Mouse (Mus musculus): ENCODE data around the gene Dcpp1. TPM values are rescaled to one million over a fixed set of nuclear protein-coding genes. Genes with fewer than 3 reads are reported as not detected.
A peak's percentile ranks its signal among the peaks of the same experiment; 100 is the strongest.
"Not testable (repeated sequence)": the region's sequence is repeated elsewhere in the genome, so short reads cannot be mapped to it uniquely, and the experiment has no call there.

Dcpp1 gene
- polyA plus RNA-seq, 1 experiment from 2014 or later = not detected

GRCm38 (mm10) chr17:23877166-23877565 lies 3.5 kb upstream of the Dcpp1 start:
- Histone ChIP-seq H3K4me1 (ENCODE audit: control insufficient read depth, insufficient read depth, low read length) (no peaks in the 10 kb centered on the region), H3K36me3 (ENCODE audit: control insufficient read depth, insufficient read depth, low read length) (no peaks in the 10 kb centered on the region), H3K27ac (ENCODE audit: low read depth, low read length) (no peak overlapping the region), H3K27me3 (replicated peaks; ENCODE audit: control insufficient read depth, insufficient read depth, low read length) (no peaks in the 10 kb centered on the region), H3K9me3 (replicated peaks; ENCODE audit: control insufficient read depth, low read length) (no peaks in the 10 kb centered on the region), H3K4me2 (ENCODE audit: low read length) (no peak overlapping the region), H3K4me3 (ENCODE audit: low read depth, low read length) (no peak overlapping the region), H3K9ac (ENCODE audit: low read length) (no peak overlapping the region)
- DNase-seq (ENCODE audit: low spot score) = peak; percentile 16
- 0 out of 2 replicates have a peak, but pooled peaks have one; percentile 20 for ATAC-seq
- WGBS = 75% methylated on average over 2 of the region's 2 CpGs

DNA sequence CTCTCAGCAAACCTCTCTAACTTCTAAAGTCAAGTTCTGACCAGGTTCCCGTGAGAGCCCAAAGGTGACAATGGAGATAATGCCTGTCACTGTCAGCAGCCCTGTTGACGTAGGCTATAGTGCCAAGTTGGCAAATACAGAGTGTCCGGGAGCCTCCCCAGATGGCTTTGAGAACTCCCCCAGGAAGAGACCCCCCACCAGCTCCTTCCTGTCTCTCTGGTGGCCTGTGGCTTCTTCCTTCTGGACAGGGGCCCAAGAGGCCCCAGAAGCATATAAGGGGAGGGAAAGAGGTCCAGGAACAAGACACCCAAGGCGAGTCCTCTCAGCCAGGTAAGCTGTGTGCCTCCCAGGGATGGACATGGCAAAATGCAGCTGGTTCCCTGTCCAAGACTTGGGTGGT lies 36.5 kb downstream of the Dcpp1 start, which contains the start of gene Dcpp3:
TSS of gene Dcpp3 (plus strand) at position 301 of the 400 bp plus-strand sequence.
- H3K9me3 ChIP-seq (replicated peaks; ENCODE audit: control insufficient read depth, low read length); H3K9ac ChIP-seq (ENCODE audit: low read length); H3K4me1 ChIP-seq (ENCODE audit: control insufficient read depth, insufficient read depth, low read length); H3K36me3 ChIP-seq (ENCODE audit: control insufficient read depth, insufficient read depth, low read length); H3K27ac ChIP-seq (ENCODE audit: low read depth, low read length); DNase-seq (ENCODE audit: low spot score); H3K4me3 ChIP-seq (ENCODE audit: low read depth, low read length); ATAC-seq; H3K27me3 ChIP-seq (replicated peaks; ENCODE audit: control insufficient read depth, insufficient read depth, low read length); H3K4me2 ChIP-seq (ENCODE audit: low read length): not testable (repeated sequence)
- WGBS = 81% methylated on average over 4 of the region's 4 CpGs

GRCm38 (mm10) chr17:23924531-23925007 lies 43.9 kb downstream of the Dcpp1 start:
- peak; percentile 99 for ATAC-seq
- H3K27me3 ChIP-seq (replicated peaks; ENCODE audit: control insufficient read depth, insufficient read depth, low read length) = no peaks in the 10 kb centered on the region
- no peaks in the 10 kb centered on the region for H3K9me3 ChIP-seq (replicated peaks; ENCODE audit: control insufficient read depth, low read length)
- H3K4me2 ChIP-seq (ENCODE audit: low read length) = peak overlapping the region; percentile 68
- H3K4me1 ChIP-seq (ENCODE audit: control insufficient read depth, insufficient read depth, low read length) = peaks cover 3% of the 10 kb centered on the region; the same call in 1 of the 2 replicates
- peak overlapping the region; percentile 90 for H3K27ac ChIP-seq (ENCODE audit: low read depth, low read length)
- peak; percentile 95 for DNase-seq (ENCODE audit: low spot score)
- H3K36me3 ChIP-seq (ENCODE audit: control insufficient read depth, insufficient read depth, low read length) = no peaks in the 10 kb centered on the region
- peak overlapping the region; percentile 65 for H3K9ac ChIP-seq (ENCODE audit: low read length)
- H3K4me3 ChIP-seq (ENCODE audit: low read depth, low read length) = peak overlapping the region; percentile 47
- WGBS = 0% methylated on average over 29 of the region's 29 CpGs

- Histone ChIP-seq H3K9ac (ENCODE audit: low read length) (peak overlapping the region; percentile 65), H3K27ac (ENCODE audit: low read depth, low read length) (peak overlapping the region; percentile 90), H3K4me2 (ENCODE audit: low read length) (peak overlapping the region; percentile 68), H3K9me3 (replicated peaks; ENCODE audit: control insufficient read depth, low read length) (no peaks in the 10 kb centered on the region), H3K27me3 (replicated peaks; ENCODE audit: control insufficient read depth, insufficient read depth, low read length) (no peaks in the 10 kb centered on the region), H3K4me1 (ENCODE audit: control insufficient read depth, insufficient read depth, low read length) (peaks cover 3% of the 10 kb centered on the region; the same call in 1 of the 2 replicates), H3K36me3 (ENCODE audit: control insufficient read depth, insufficient read depth, low read length) (no peaks in the 10 kb centered on the region), H3K4me3 (ENCODE audit: low read depth, low read length) (peak overlapping the region; percentile 47)
- peak; percentile 81 for DNase-seq (ENCODE audit: low spot score)
- WGBS = 2% methylated on average over 14 of the region's 14 CpGs
- peak; percentile 75 for ATAC-seq
Measured at GRCm38 (mm10) chr17:23925090-23925493, 44.4 kb downstream of the Dcpp1 start.

GRCm38 (mm10) chr17:23931157-23931556 lies 50.5 kb downstream of the Dcpp1 start:
- Histone ChIP-seq H3K4me1 (ENCODE audit: control insufficient read depth, insufficient read depth, low read length) (no peaks in the 10 kb centered on the region), H3K27me3 (replicated peaks; ENCODE audit: control insufficient read depth, insufficient read depth, low read length) (no peaks in the 10 kb centered on the region), H3K9ac (ENCODE audit: low read length) (no peak overlapping the region), H3K4me2 (ENCODE audit: low read length) (no peak overlapping the region), H3K27ac (ENCODE audit: low read depth, low read length) (no peak overlapping the region), H3K4me3 (ENCODE audit: low read depth, low read length) (no peak overlapping the region), H3K9me3 (replicated peaks; ENCODE audit: control insufficient read depth, low read length) (no peaks in the 10 kb centered on the region), H3K36me3 (ENCODE audit: control insufficient read depth, insufficient read depth, low read length) (no peaks in the 10 kb centered on the region)
- no peak for DNase-seq (ENCODE audit: low spot score)
- WGBS = 87% methylated on average over 5 of the region's 5 CpGs
- ATAC-seq = no peak

Other genes starting within 250 kb of the Dcpp1 start
- 0.62 and 0.90 TPM in 2 replicates for gene Mmp25, start 235.6 kb upstream of the Dcpp1 start, polyA plus RNA-seq (2014; fragmentation: Nextera tagmentation; extraction: Ambion mirVana)
- gene Bicdl2, start 220.4 kb upstream of the Dcpp1 start, polyA plus RNA-seq (2014; fragmentation: Nextera tagmentation; extraction: Ambion mirVana) = not detected in 2 replicates
- 107 and 112 TPM in 2 replicates for gene Hcfc1r1, start 207.3 kb upstream of the Dcpp1 start, polyA plus RNA-seq (2014; fragmentation: Nextera tagmentation; extraction: Ambion mirVana)
- gene Thoc6, start 207.0 kb upstream of the Dcpp1 start, polyA plus RNA-seq (2014; fragmentation: Nextera tagmentation; extraction: Ambion mirVana) = 43.8 and 45.9 TPM in 2 replicates
- gene Tnfrsf12a, start 203.4 kb upstream of the Dcpp1 start, polyA plus RNA-seq (2014; fragmentation: Nextera tagmentation; extraction: Ambion mirVana) = 2.6 and 2.9 TPM in 2 replicates
- 0.24 and 0.25 TPM in 2 replicates for gene Cldn6, start 201.6 kb upstream of the Dcpp1 start, polyA plus RNA-seq (2014; fragmentation: Nextera tagmentation; extraction: Ambion mirVana)
- gene Cldn9, start 196.8 kb upstream of the Dcpp1 start, polyA plus RNA-seq (2014; fragmentation: Nextera tagmentation; extraction: Ambion mirVana) = 1.6 and 2.3 TPM in 2 replicates
- not detected in 2 replicates for gene 1520401A03Rik, start 158.1 kb upstream of the Dcpp1 start, polyA plus RNA-seq (2014; fragmentation: Nextera tagmentation; extraction: Ambion mirVana)
- 18.0 and 23.1 TPM in 2 replicates for gene Pkmyt1, start 154.5 kb upstream of the Dcpp1 start, polyA plus RNA-seq (2014; fragmentation: Nextera tagmentation; extraction: Ambion mirVana)
- gene Paqr4, start 140.0 kb upstream of the Dcpp1 start, polyA plus RNA-seq (2014; fragmentation: Nextera tagmentation; extraction: Ambion mirVana) = 31.9 and 38.3 TPM in 2 replicates
- 0.23 and 0.25 TPM in 2 replicates for gene Kremen2, start 135.0 kb upstream of the Dcpp1 start, polyA plus RNA-seq (2014; fragmentation: Nextera tagmentation; extraction: Ambion mirVana)
- gene Flywch1, start 109.3 kb upstream of the Dcpp1 start, polyA plus RNA-seq (2014; fragmentation: Nextera tagmentation; extraction: Ambion mirVana) = 129 and 143 TPM in 2 replicates
- 36.9 and 44.2 TPM in 2 replicates for gene Flywch2, start 94.8 kb upstream of the Dcpp1 start, polyA plus RNA-seq (2014; fragmentation: Nextera tagmentation; extraction: Ambion mirVana)
- 226 and 339 TPM in 2 replicates for gene Srrm2, start 90.3 kb upstream of the Dcpp1 start, polyA plus RNA-seq (2014; fragmentation: Nextera tagmentation; extraction: Ambion mirVana)
- gene Elob, start 51.7 kb upstream of the Dcpp1 start, polyA plus RNA-seq (2014; fragmentation: Nextera tagmentation; extraction: Ambion mirVana) = 1,202 and 1,508 TPM in 2 replicates
- gene Prss33, start 44.8 kb upstream of the Dcpp1 start, polyA plus RNA-seq (2014; fragmentation: Nextera tagmentation; extraction: Ambion mirVana) = not detected in 2 replicates
- not detected in 2 replicates for gene Prss32, start 37.0 kb upstream of the Dcpp1 start, polyA plus RNA-seq (2014; fragmentation: Nextera tagmentation; extraction: Ambion mirVana)
- 0.31 and 0.66 TPM in 2 replicates for gene Prss41, start 36.7 kb upstream of the Dcpp1 start, polyA plus RNA-seq (2014; fragmentation: Nextera tagmentation; extraction: Ambion mirVana)
- not detected in 2 replicates for gene Prss21, start 12.8 kb upstream of the Dcpp1 start, polyA plus RNA-seq (2014; fragmentation: Nextera tagmentation; extraction: Ambion mirVana)
- not detected in 2 replicates for gene Dcpp2, start within 50 bp of the Dcpp1 start, polyA plus RNA-seq (2014; fragmentation: Nextera tagmentation; extraction: Ambion mirVana)
- gene Dcpp3, start 36.6 kb downstream of the Dcpp1 start, polyA plus RNA-seq (2014; fragmentation: Nextera tagmentation; extraction: Ambion mirVana) = not detected in 2 replicates
- not detected in 2 replicates for gene Sbp, start 60.8 kb downstream of the Dcpp1 start, polyA plus RNA-seq (2014; fragmentation: Nextera tagmentation; extraction: Ambion mirVana)
- gene Sbpl, start 74.4 kb downstream of the Dcpp1 start, polyA plus RNA-seq (2014; fragmentation: Nextera tagmentation; extraction: Ambion mirVana) = not detected in 2 replicates
- not detected in 2 replicates for gene Prss30, start 99.7 kb downstream of the Dcpp1 start, polyA plus RNA-seq (2014; fragmentation: Nextera tagmentation; extraction: Ambion mirVana)
- gene Prss22, start 117.2 kb downstream of the Dcpp1 start, polyA plus RNA-seq (2014; fragmentation: Nextera tagmentation; extraction: Ambion mirVana) = not detected in 2 replicates
- not detected in 2 replicates for gene Prss27, start 157.3 kb downstream of the Dcpp1 start, polyA plus RNA-seq (2014; fragmentation: Nextera tagmentation; extraction: Ambion mirVana)
- gene Kctd5, start 192.6 kb downstream of the Dcpp1 start, polyA plus RNA-seq (2014; fragmentation: Nextera tagmentation; extraction: Ambion mirVana) = 84.3 and 87.0 TPM in 2 replicates